Mouse (Mus musculus) MEL (cell line): ENCODE measurements around the gene Rab34.

Experiments
- CHD2 ChIP-seq: IDR thresholded peaks from 2 replicates; pipeline ENCODE4 v1.6.1; 2011; ENCODE audit warnings: low read length, improper control_type of control experiment
- CTCF ChIP-seq, 3 experiments: IDR thresholded peaks in 2 of 3; conservative IDR thresholded peaks in 1 of 3; 2 replicates each; pipeline ENCODE4 v1.5.1; 2011 to 2012; ENCODE audit warnings: low read length in 3 of 3, low read depth in 2 of 3, mild to moderate bottlenecking in 2 of 3, improper control_type of control experiment in 1 of 3, inconsistent platforms in 1 of 3, mixed read lengths in 1 of 3, moderate library complexity in 1 of 3; ENCODE audit not compliant: control insufficient read depth in 1 of 3, insufficient read depth in 1 of 3, poor library complexity in 1 of 3, severe bottlenecking in 1 of 3
- EP300 ChIP-seq, 2 experiments: IDR thresholded peaks; 2 replicates each; pipeline ENCODE4 v1.6.1; 2011; ENCODE audit warnings: improper control_type of control experiment in 2 of 2, low read length in 2 of 2, low read depth in 1 of 2, mild to moderate bottlenecking in 1 of 2
- GABPA ChIP-seq: IDR thresholded peaks from 2 replicates; pipeline ENCODE4 v1.6.1; 2012; ENCODE audit warnings: low read depth, mild to moderate bottlenecking, inconsistent platforms, low read length, improper control_type of control experiment, moderate library complexity
- GATA1 ChIP-seq: IDR thresholded peaks from 2 replicates; pipeline ENCODE4 v1.6.1; 2011; ENCODE audit warnings: low read depth, low read length, improper control_type of control experiment
- HCFC1 ChIP-seq: IDR thresholded peaks from 2 replicates; pipeline ENCODE4 v1.6.1; 2012; ENCODE audit warnings: low read depth, mild to moderate bottlenecking, inconsistent platforms, low read length, improper control_type of control experiment, moderate library complexity
- JUND ChIP-seq: IDR thresholded peaks from 2 replicates; pipeline ENCODE4 v1.6.1; 2011; ENCODE audit warnings: low read depth, mild to moderate bottlenecking, improper control_type of control experiment, low read length
- MAX ChIP-seq: IDR thresholded peaks from 2 replicates; pipeline ENCODE4 v1.6.1; 2011; ENCODE audit warnings: low read length, improper control_type of control experiment
- POLR2A ChIP-seq, 2 experiments: IDR thresholded peaks; 2 replicates each; pipeline ENCODE4 v1.6.1; 2011 to 2012; ENCODE audit warnings: low read length in 2 of 2, mild to moderate bottlenecking in 2 of 2, control low read depth in 1 of 2, improper control_type of control experiment in 1 of 2, low read depth in 1 of 2, moderate library complexity in 1 of 2; ENCODE audit not compliant: control insufficient read depth in 1 of 2, insufficient read depth in 1 of 2, poor library complexity in 1 of 2
- RAD21 ChIP-seq: IDR thresholded peaks from 2 replicates; pipeline ENCODE4 v1.6.1; 2011; ENCODE audit warnings: mild to moderate bottlenecking, low read depth, low read length, improper control_type of control experiment
- USF1 ChIP-seq: IDR thresholded peaks from 2 replicates; pipeline ENCODE4 v1.6.1; 2014; ENCODE audit warnings: low read depth, mild to moderate bottlenecking, inconsistent platforms, low read length, improper control_type of control experiment, moderate library complexity
- ZC3H11A ChIP-seq: IDR thresholded peaks from 2 replicates; pipeline ENCODE4 v1.6.1; 2012; ENCODE audit warnings: low read depth, mild to moderate bottlenecking, inconsistent platforms, low read length, improper control_type of control experiment
- ZKSCAN1 ChIP-seq: IDR thresholded peaks from 2 replicates; pipeline ENCODE4 v1.6.1; 2012; ENCODE audit warnings: low read depth, mild to moderate bottlenecking, inconsistent platforms, low read length, improper control_type of control experiment, moderate library complexity

DNA sequence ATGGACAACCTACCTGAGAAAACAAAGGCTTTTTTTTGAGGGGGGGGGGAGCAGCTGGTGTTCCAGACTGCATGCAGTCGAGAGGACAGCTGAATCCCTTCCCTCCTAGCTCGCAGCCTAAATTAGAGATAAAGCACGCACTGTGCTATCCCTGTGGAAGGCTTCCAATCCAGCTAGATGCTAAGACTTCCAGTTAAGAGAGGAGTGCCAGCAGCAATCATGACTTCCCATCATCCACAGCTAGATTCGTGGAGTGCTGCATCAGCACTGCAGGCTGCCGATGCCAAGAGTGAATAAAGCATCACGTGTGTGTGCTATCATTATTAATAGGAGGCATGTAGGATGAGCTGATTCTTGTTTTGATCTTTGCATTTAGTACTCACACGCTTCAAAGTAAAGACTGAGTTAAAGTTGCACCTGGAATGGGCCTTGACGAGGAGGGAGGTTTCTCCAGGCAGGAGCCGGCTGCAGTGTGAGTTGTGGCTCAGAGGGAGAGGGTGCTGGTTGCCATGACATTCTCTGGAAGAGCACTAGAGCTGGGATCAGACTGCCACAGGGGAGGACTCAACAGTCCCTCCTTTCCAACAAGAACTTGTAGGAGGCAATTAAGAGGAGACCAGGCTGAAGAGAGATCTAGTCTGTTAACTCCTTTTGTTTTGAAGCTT, 52.1 kb downstream of the Rab34 start:
- no peak for TF ChIP-seq USF1
- TF ChIP-seq CTCF (IDR thresholded peaks at IDR 0.05 in 2 of 3, conservative IDR thresholded peaks at IDR 0.05 in 1 of 3; ENCODE audit: control insufficient read depth in 1 of 3, insufficient read depth in 1 of 3, low read depth in 2 of 3, low read length in 3 of 3, poor library complexity in 1 of 3, severe bottlenecking in 1 of 3): no peak
- no peak for TF ChIP-seq JUND
- TF ChIP-seq POLR2A (IDR thresholded peaks at IDR 0.05; ENCODE audit: control insufficient read depth in 1 of 2, insufficient read depth in 1 of 2, low read depth in 1 of 2, low read length in 2 of 2, poor library complexity in 1 of 2): no peak
- no peak for TF ChIP-seq GABPA
- TF ChIP-seq HCFC1: no peak
- TF ChIP-seq ZC3H11A: no peak
- TF ChIP-seq EP300 (IDR thresholded peaks at IDR 0.05; ENCODE audit: low read depth in 1 of 2, low read length in 2 of 2): no peak
- TF ChIP-seq CHD2: no peak
- TF ChIP-seq RAD21: no peak
- TF ChIP-seq MAX: no peak
- no peak for TF ChIP-seq ZKSCAN1
- no peak for TF ChIP-seq GATA1
